8 mouse cellular contexts compared by ENCODE assay signal in the genomic region with DNA sequence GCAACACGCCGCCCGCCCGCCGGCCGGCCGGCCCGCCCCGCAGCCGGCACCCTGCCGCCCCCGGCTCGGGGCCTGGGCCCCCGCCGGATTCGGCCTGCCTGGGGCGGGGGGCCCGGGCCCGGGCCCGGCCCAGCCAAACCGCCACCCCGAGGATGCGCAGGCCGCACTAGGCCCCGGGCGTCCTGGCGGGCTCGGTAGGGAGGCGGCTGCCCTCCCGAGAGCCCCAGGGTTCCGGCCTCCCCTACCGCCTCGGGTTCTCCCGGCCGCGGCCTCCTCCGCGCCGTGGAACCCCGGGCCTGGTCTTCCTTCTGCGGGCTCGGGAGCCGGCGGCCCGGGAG. TPM values are rescaled to one million over a fixed set of nuclear protein-coding genes. Genes with fewer than 3 reads are reported as not detected.
DNase-seq lines count a peak whose midpoint lies in the region; ATAC-seq and TF ChIP-seq lines count a peak whose summit lies in the region.

No protein-coding gene starts in this region.

- peak overlapping the region; percentile 68 for H3K4me2 ChIP-seq in forebrain, embryonic 13.5 days
- H3K4me2 ChIP-seq in liver, embryonic 16.5 days (ENCODE audit: low read depth, low read length): peak overlapping the region; percentile 77

- H3K4me3 ChIP-seq in cerebellum, adult 2 months (replicated peaks; ENCODE audit: insufficient read depth, low read depth, low read length): peak overlapping the region; percentile 93
- H3K4me3 ChIP-seq in forebrain, embryonic 13.5 days: peak overlapping the region; percentile 68
- H3K4me3 ChIP-seq in liver, embryonic 16.5 days (ENCODE audit: low read depth, low read length): peak overlapping the region; percentile 98

- peak overlapping the region; percentile 88 for H3K9ac ChIP-seq in forebrain, embryonic 13.5 days
- H3K9ac ChIP-seq in liver, embryonic 16.5 days (ENCODE audit: low read depth, low read length): peak overlapping the region; percentile 99

- TF ChIP-seq CTCF in cerebellum, adult 2 months (IDR thresholded peaks at IDR 0.05; ENCODE audit: borderline replicate concordance, insufficient read depth, low read depth, low read length): no peak

- peak; percentile 55 for ATAC-seq in CD4-positive, CD25-positive, alpha-beta regulatory T cell, adult 4 months
- no peak for ATAC-seq in forebrain, embryonic 13.5 days
- ATAC-seq in liver, embryonic 16.5 days (ENCODE audit: low read depth): no peak

- under 1% methylated on average over 42 of the region's 45 CpGs for WGBS in cerebellum, adult 2 months
- 0% methylated on average over 17 of the region's 45 CpGs for WGBS in forebrain, embryonic 13.5 days
- under 1% methylated on average over 22 of the region's 45 CpGs for WGBS in liver, embryonic 16.5 days (ENCODE audit: insufficient replicate concordance)

- H3K4me1 ChIP-seq in cerebellum, adult 2 months (ENCODE audit: control insufficient read depth, insufficient read depth, low read length): peaks cover 5% of the 10 kb centered on the region; the same call in 1 of the 2 replicates
- peaks cover 38% of the 10 kb centered on the region for H3K4me1 ChIP-seq in forebrain, embryonic 13.5 days
- H3K4me1 ChIP-seq in liver, embryonic 16.5 days (ENCODE audit: control insufficient read depth, low read depth, low read length): peaks cover 18% of the 10 kb centered on the region

- no peaks in the 10 kb centered on the region for H3K9me3 ChIP-seq in forebrain, embryonic 13.5 days (replicated peaks)
- no peaks in the 10 kb centered on the region for H3K9me3 ChIP-seq in liver, embryonic 16.5 days (replicated peaks; ENCODE audit: control insufficient read depth, low read length)

- H3K27me3 ChIP-seq in cerebellum, adult 2 months (ENCODE audit: control insufficient read depth, insufficient read depth, low read length): no peaks in the 10 kb centered on the region
- no peaks in the 10 kb centered on the region for H3K27me3 ChIP-seq in forebrain, embryonic 13.5 days
- H3K27me3 ChIP-seq in liver, embryonic 16.5 days (ENCODE audit: control insufficient read depth, insufficient read depth, low read depth, low read length): no peaks in the 10 kb centered on the region

- no peak for DNase-seq in cerebellum, adult 2 months
- no peak for DNase-seq in cerebellum, adult 9-11 months
- no peak for DNase-seq in adrenal gland, postnatal 36 days
- no peak for DNase-seq in adrenal gland, postnatal 14 days
- DNase-seq in thymus, postnatal 0 days (ENCODE audit: low spot score): no peak

- H3K27ac ChIP-seq in cerebellum, adult 2 months (ENCODE audit: insufficient read depth, low read length): peak overlapping the region; percentile 90
- peak overlapping the region; percentile 100 for H3K27ac ChIP-seq in forebrain, embryonic 13.5 days
- peak overlapping the region; percentile 96 for H3K27ac ChIP-seq in liver, embryonic 16.5 days (ENCODE audit: low read length)

- no peaks in the 10 kb centered on the region for H3K36me3 ChIP-seq in forebrain, embryonic 13.5 days (ENCODE audit: poor library complexity, severe bottlenecking)
- no peaks in the 10 kb centered on the region for H3K36me3 ChIP-seq in liver, embryonic 16.5 days (ENCODE audit: control insufficient read depth, insufficient read depth)

- no peak for TF ChIP-seq POLR2A in cerebellum, adult 2 months (IDR thresholded peaks at IDR 0.05; ENCODE audit: borderline replicate concordance, insufficient read depth, low read length)

RNA-seq across cellular contexts. Expression of gene Nrf1, which starts 0.3 kb away (rescaled TPM):
- 29.3 and 29.6 TPM in 2 replicates for polyA plus RNA-seq in cerebellum, adult 2 months (2012; rRNA removed)
- 100 to 1,000 TPM in 1 of 2 experiments, 10 to 100 TPM in 1; 75.3 to 103 TPM for polyA plus RNA-seq in CD4-positive, CD25-positive, alpha-beta regulatory T cell, adult 4 months (2017; shearing (Covaris generic))
- polyA plus RNA-seq in forebrain, embryonic 13.5 days (2015; fragmentation: Nextera tagmentation; extraction: Ambion mirVana): 67.3 and 71.9 TPM in 2 replicates
- 35.3 and 37.7 TPM in 2 replicates for polyA plus RNA-seq in liver, embryonic 16.5 days (2015; fragmentation: Nextera tagmentation; extraction: Ambion mirVana)
- total RNA-seq in adrenal gland, postnatal 36 days (2021): 10 to 100 TPM; 20.5 to 21.4 TPM
- total RNA-seq in adrenal gland, postnatal 14 days (2021): 23.0 and 23.3 TPM in 2 replicates
- polyA plus RNA-seq in thymus, postnatal 0 days (2015; fragmentation: Nextera tagmentation; extraction: Ambion mirVana): 64.3 and 66.3 TPM in 2 replicates
